Mouse (Mus musculus) cerebellum, adult 2 months (tissue): ENCODE results near the gene Ift57. TPM values are rescaled to one million over a fixed set of nuclear protein-coding genes. Genes with fewer than 3 reads are reported as not detected.

Experiments
- DNase-seq, 2 experiments: peaks; one replicate each; pipeline ENCODE4 v3.0.0; 2021
- H3K27ac ChIP-seq: fragments of 200-500 bp; 2 replicates; pipeline ENCODE4 v1.5.1; 2012; ENCODE audit warnings: low read length, control low read depth, inconsistent platforms; ENCODE audit not compliant: insufficient read depth
- H3K27me3 ChIP-seq: fragments of 200-500 bp; 2 replicates; pipeline ENCODE4 v1.6.1; 2012; ENCODE audit warnings: inconsistent platforms, mild to moderate bottlenecking, low read length, moderate library complexity; ENCODE audit not compliant: control insufficient read depth, insufficient read depth
- H3K4me1 ChIP-seq: fragments of 200-500 bp; 2 replicates; pipeline ENCODE4 v1.6.1; 2011; ENCODE audit warnings: low read length; ENCODE audit not compliant: control insufficient read depth, insufficient read depth
- H3K4me3 ChIP-seq: fragments of 200-500 bp; replicated peaks from 2 replicates; pipeline ENCODE3; 2011; ENCODE audit warnings: mild to moderate bottlenecking, low read depth, low read length, control low read depth; ENCODE audit not compliant: insufficient read depth
- CTCF ChIP-seq: fragments of 200-500 bp; IDR thresholded peaks from 2 replicates; pipeline ENCODE4 v1.5.1; 2011; ENCODE audit warnings: low read depth, mild to moderate bottlenecking, control low read depth, low read length, moderate library complexity, borderline replicate concordance; ENCODE audit not compliant: insufficient read depth
- POLR2A ChIP-seq: fragments of 200-500 bp; IDR thresholded peaks from 2 replicates; pipeline ENCODE4 v1.6.1; 2011; ENCODE audit warnings: low read length, control low read depth, borderline replicate concordance; ENCODE audit not compliant: insufficient read depth
- WGBS: fragments of 180-500 bp; shearing (Covaris S2); methylation state at CpG from one replicate; pipeline ENCODE4 v1.1.7; 2018; 5-methylcytosine and 5-hydroxymethylcytosine counted together
- polyA plus RNA-seq: library from polyadenylated mRNA; depleted of rRNA; stranded (reverse); fragments of >200 nt; gene quantifications from 2 replicates; pipeline ENCODE4 v1.2.3, GENCODE M21; 2012

Ift57 gene
- polyA plus RNA-seq, 1 experiment: 39.0 TPM

- no peak overlapping the region for H3K27ac ChIP-seq
- H3K4me3 ChIP-seq: no peak overlapping the region
- no peaks in the 10 kb centered on the region for H3K27me3 ChIP-seq
- DNase-seq: no peak
- 93% methylated on average over 5 of the region's 5 CpGs for WGBS
- H3K4me1 ChIP-seq: no peaks in the 10 kb centered on the region
- TF ChIP-seq CTCF (no peak), POLR2A (no peak)
Measured at GRCm38 (mm10) chr16:49761981-49762380, 62.9 kb downstream of the Ift57 start.

- Histone ChIP-seq H3K27me3 (no peaks in the 10 kb centered on the region), H3K4me1 (no peaks in the 10 kb centered on the region), H3K4me3 (no peak overlapping the region), H3K27ac (no peak overlapping the region)
- TF ChIP-seq CTCF (no peak), POLR2A (no peak)
- peak in 1 of 2 experiments; percentile 20 for DNase-seq
- 53% methylated on average over 3 of the region's 3 CpGs for WGBS
Measured at GRCm38 (mm10) chr16:49766326-49766725, 67.3 kb downstream of the Ift57 start.

GRCm38 (mm10) chr16:49768491-49769031 is 69.5 kb downstream of the Ift57 start:
- TF ChIP-seq POLR2A: no peak
- Histone ChIP-seq H3K27me3 (no peaks in the 10 kb centered on the region), H3K4me3 (no peak overlapping the region), H3K27ac (no peak overlapping the region), H3K4me1 (no peaks in the 10 kb centered on the region)
- WGBS: 92% methylated on average over 4 of the region's 4 CpGs
- DNase-seq: no peak

- Histone ChIP-seq H3K27ac (no peak overlapping the region), H3K27me3 (no peaks in the 10 kb centered on the region), H3K4me3 (no peak overlapping the region), H3K4me1 (0 out of 2 replicates have a peak, but pooled peaks cover under 1% of the 10 kb centered on the region)
- WGBS: 86% methylated on average over 2 of the region's 2 CpGs
- no peak for DNase-seq
- TF ChIP-seq POLR2A (no peak), CTCF (no peak)
Measured at GRCm38 (mm10) chr16:49769831-49770261, 70.8 kb downstream of the Ift57 start.

- H3K4me3 ChIP-seq: no peak overlapping the region
- TF ChIP-seq CTCF (no peak), POLR2A (no peak)
Measured at GRCm38 (mm10) chr16:49770320-49771189, 71.5 kb downstream of the Ift57 start.

GRCm38 (mm10) chr16:49771609-49772396 is 72.8 kb downstream of the Ift57 start:
- TF ChIP-seq CTCF: no peak
- no peak for TF ChIP-seq POLR2A
- 86% methylated on average over 7 of the region's 7 CpGs for WGBS
- Histone ChIP-seq H3K4me1 (peaks cover 5% of the 10 kb centered on the region; the same call in 1 of the 2 replicates), H3K27ac (no peak overlapping the region), H3K27me3 (no peaks in the 10 kb centered on the region), H3K4me3 (no peak overlapping the region)
- no peak for DNase-seq

More at GRCm38 (mm10) chr16:49770320-49771189, 71.5 kb downstream of the Ift57 start:
- DNase-seq: no peak
- no peak overlapping the region for H3K27ac ChIP-seq
- 95% methylated on average over 12 of the region's 12 CpGs for WGBS
- no peaks in the 10 kb centered on the region for H3K27me3 ChIP-seq
- peaks cover 5% of the 10 kb centered on the region; the same call in 1 of the 2 replicates for H3K4me1 ChIP-seq

- DNase-seq: no peak
- Histone ChIP-seq H3K4me1 (peaks cover 5% of the 10 kb centered on the region; the same call in 1 of the 2 replicates), H3K27ac (no peak overlapping the region), H3K4me3 (no peak overlapping the region), H3K27me3 (no peaks in the 10 kb centered on the region)
- 65% methylated on average over 1 of the region's 1 CpGs for WGBS
- TF ChIP-seq CTCF (no peak), POLR2A (no peak)
Measured at GRCm38 (mm10) chr16:49772576-49772975, 73.5 kb downstream of the Ift57 start.
